Mouse (Mus musculus) limb, embryonic 14.5 days (tissue): ENCODE measurements at regions not wholly inside any gene's neighbourhood (a gene's known extent, or its start where the extent isn't known, plus 50 kb on each side); places are given as distances from the start of the nearest gene placed in this dataset.

Experiments
- ATAC-seq: fragments of 200-750 bp; cut with Nextera tagmentation; 2 replicates; pipeline ENCODE4 v1.8.0; 2017; ENCODE audit warnings: low read depth, moderate number of reproducible peaks, moderate TSS enrichment; ENCODE audit not compliant: low FRiP score
- DNase-seq: peaks from one replicate; pipeline ENCODE4 v3.0.0-alpha.2; 2015; ENCODE audit warnings: low spot score
- H3K27ac ChIP-seq: fragments of 300-500 bp; sonication (generic); replicated peaks from 2 replicates; pipeline ENCODE4 v1.5.1; 2014; ENCODE audit warnings: low read depth, mild to moderate bottlenecking, low read length, moderate library complexity, mixed read lengths
- H3K27me3 ChIP-seq: fragments of 300-500 bp; sonication (generic); 2 replicates; pipeline ENCODE4 v1.6.1; 2014; ENCODE audit warnings: low read length, mixed read lengths; ENCODE audit not compliant: control insufficient read depth, insufficient read depth
- H3K36me3 ChIP-seq: fragments of 300-500 bp; sonication (generic); 2 replicates; pipeline ENCODE4 v1.6.1; 2014; ENCODE audit warnings: mild to moderate bottlenecking, low read length, moderate library complexity, mixed read lengths; ENCODE audit not compliant: control insufficient read depth, insufficient read depth
- H3K4me1 ChIP-seq: fragments of 300-500 bp; sonication (generic); 2 replicates; pipeline ENCODE4 v1.6.1; 2014; ENCODE audit warnings: antibody characterized with exemption, low read length, mixed read lengths; ENCODE audit not compliant: control insufficient read depth, insufficient read depth
- H3K4me2 ChIP-seq: fragments of 300-500 bp; sonication (generic); replicated peaks from 2 replicates; pipeline ENCODE4 v1.6.1; 2014; ENCODE audit warnings: low read depth, mild to moderate bottlenecking, low read length, moderate library complexity; ENCODE audit not compliant: severe bottlenecking
- H3K4me3 ChIP-seq: fragments of 300-500 bp; sonication (generic); replicated peaks from 2 replicates; pipeline ENCODE4 v1.5.1; 2014; ENCODE audit warnings: low read length
- H3K9ac ChIP-seq: fragments of 300-500 bp; sonication (generic); 2 replicates; pipeline ENCODE4 v1.6.1; 2014; ENCODE audit warnings: mild to moderate bottlenecking, low read depth, low read length, moderate library complexity; ENCODE audit not compliant: severe bottlenecking
- H3K9me3 ChIP-seq: fragments of 300-500 bp; sonication (generic); 2 replicates; pipeline ENCODE4 v1.6.1; 2016; ENCODE audit warnings: low read length; ENCODE audit not compliant: control insufficient read depth
- POLR2A ChIP-seq: fragments of 200-500 bp; IDR thresholded peaks from 2 replicates; pipeline ENCODE4 v1.8.0; 2012; ENCODE audit warnings: inconsistent platforms, mild to moderate bottlenecking, moderate library complexity, borderline replicate concordance; ENCODE audit not compliant: insufficient read depth, insufficient read length; ENCODE audit errors: extremely low read depth
- WGBS: fragments of 180-500 bp; shearing (Covaris S2); extraction: QIAGEN DNeasy Blood & Tissue Kit; methylation state at CpG from one replicate; pipeline ENCODE4 v1.1.7; 2014; 5-methylcytosine and 5-hydroxymethylcytosine counted together

DNA sequence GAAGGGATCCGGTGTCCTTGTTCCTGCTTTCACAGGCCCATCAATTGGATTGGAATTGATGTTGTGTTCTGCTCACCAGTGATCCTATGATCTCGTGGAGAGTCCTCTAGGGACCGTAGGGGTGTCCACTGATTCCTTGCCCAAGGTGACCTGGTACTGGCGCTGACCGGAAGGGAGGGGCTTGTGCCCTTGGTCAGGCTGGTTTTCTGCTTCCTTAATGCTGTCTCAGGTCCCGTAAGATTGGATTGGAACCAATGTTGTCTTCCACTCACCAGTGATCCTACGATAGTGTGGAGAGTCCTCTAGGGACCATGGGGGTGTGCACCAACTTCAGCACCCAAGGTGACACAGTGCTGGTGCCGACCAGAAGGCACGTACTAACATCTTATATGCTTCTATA, 324.9 kb upstream of the Ptchd4 start:
- WGBS: 76% methylated on average over 9 of the region's 9 CpGs
- H3K4me3 ChIP-seq: no peak overlapping the region
- no peak for ATAC-seq
- no peak for TF ChIP-seq POLR2A
- H3K9ac ChIP-seq: no peak overlapping the region
- no peak overlapping the region for H3K4me2 ChIP-seq
- no peaks in the 10 kb centered on the region for H3K4me1 ChIP-seq
- H3K27me3 ChIP-seq: no peaks in the 10 kb centered on the region
- no peak for DNase-seq
- H3K27ac ChIP-seq: no peak overlapping the region
- no peaks in the 10 kb centered on the region for H3K9me3 ChIP-seq
- H3K36me3 ChIP-seq: no peaks in the 10 kb centered on the region

GRCm38 (mm10) chr17:42008415-42008814, 307.3 kb upstream of the Ptchd4 start:
- DNase-seq (no peak), ATAC-seq (no peak)
- H3K4me2 ChIP-seq: no peak overlapping the region
- H3K4me3 ChIP-seq: no peak overlapping the region
- H3K9ac ChIP-seq: no peak overlapping the region
- no peaks in the 10 kb centered on the region for H3K27me3 ChIP-seq
- no peaks in the 10 kb centered on the region for H3K9me3 ChIP-seq
- no peaks in the 10 kb centered on the region for H3K4me1 ChIP-seq
- TF ChIP-seq POLR2A: no peak
- H3K36me3 ChIP-seq: no peaks in the 10 kb centered on the region
- H3K27ac ChIP-seq: no peak overlapping the region

- WGBS: 88% methylated on average over 2 of the region's 2 CpGs
- H3K4me2 ChIP-seq: no peak overlapping the region
- H3K27ac ChIP-seq: no peak overlapping the region
- ATAC-seq (no peak), DNase-seq (no peak)
- no peak for TF ChIP-seq POLR2A
- no peaks in the 10 kb centered on the region for H3K27me3 ChIP-seq
- no peak overlapping the region for H3K4me3 ChIP-seq
- H3K4me1 ChIP-seq: peaks cover 4% of the 10 kb centered on the region; the same call in 1 of the 2 replicates
- H3K36me3 ChIP-seq: no peaks in the 10 kb centered on the region
- no peak overlapping the region for H3K9ac ChIP-seq
- H3K9me3 ChIP-seq: no peaks in the 10 kb centered on the region
Measured at GRCm38 (mm10) chr17:42024295-42024694, 291.5 kb upstream of the Ptchd4 start.

- ATAC-seq: no peak
- H3K36me3 ChIP-seq: no peaks in the 10 kb centered on the region
- no peak overlapping the region for H3K27ac ChIP-seq
- no peak overlapping the region for H3K4me3 ChIP-seq
- H3K4me2 ChIP-seq: no peak overlapping the region
- H3K9me3 ChIP-seq: no peaks in the 10 kb centered on the region
- no peak for TF ChIP-seq POLR2A
- no peaks in the 10 kb centered on the region for H3K27me3 ChIP-seq
- no peak overlapping the region for H3K9ac ChIP-seq
- H3K4me1 ChIP-seq: no peaks in the 10 kb centered on the region
- no peak for DNase-seq
Measured at GRCm38 (mm10) chr17:42027253-42027652, 288.5 kb upstream of the Ptchd4 start.

- no peak overlapping the region for H3K27ac ChIP-seq
- no peak for TF ChIP-seq POLR2A
- WGBS: 25% methylated on average over 3 of the region's 3 CpGs
- H3K4me1 ChIP-seq: no peaks in the 10 kb centered on the region
- no peak overlapping the region for H3K4me2 ChIP-seq
- H3K36me3 ChIP-seq: no peaks in the 10 kb centered on the region
- no peaks in the 10 kb centered on the region for H3K27me3 ChIP-seq
- no peaks in the 10 kb centered on the region for H3K9me3 ChIP-seq
- no peak overlapping the region for H3K9ac ChIP-seq
- no peak overlapping the region for H3K4me3 ChIP-seq
- ATAC-seq (no peak), DNase-seq (no peak)
Measured at GRCm38 (mm10) chr17:42029452-42029851, 286.3 kb upstream of the Ptchd4 start.

DNA sequence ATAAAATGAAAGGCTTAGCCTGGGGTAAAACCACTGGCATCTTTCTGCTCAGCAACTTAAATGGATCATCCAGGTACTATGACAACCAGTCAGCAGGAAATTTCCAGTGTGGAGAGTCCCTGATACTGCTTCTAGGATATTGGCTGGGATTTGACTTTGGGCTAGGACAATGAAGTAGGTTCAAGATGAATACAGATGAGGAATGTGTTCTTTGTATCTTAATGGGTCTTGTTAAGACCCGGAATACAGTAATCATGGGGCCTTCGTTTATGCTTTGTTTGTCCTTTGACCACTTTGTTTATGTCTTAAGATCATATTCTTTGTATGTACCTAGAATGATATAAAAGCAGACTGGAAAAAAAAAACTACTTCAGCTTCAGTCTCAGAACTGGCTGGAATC, 278.7 kb upstream of the Ptchd4 start:
- no peak overlapping the region for H3K9ac ChIP-seq
- no peaks in the 10 kb centered on the region for H3K36me3 ChIP-seq
- no peak for ATAC-seq
- no peaks in the 10 kb centered on the region for H3K27me3 ChIP-seq
- no peak for TF ChIP-seq POLR2A
- no peak overlapping the region for H3K27ac ChIP-seq
- no peaks in the 10 kb centered on the region for H3K4me1 ChIP-seq
- H3K4me3 ChIP-seq: no peak overlapping the region
- no peak for DNase-seq
- H3K4me2 ChIP-seq: no peak overlapping the region
- no peaks in the 10 kb centered on the region for H3K9me3 ChIP-seq
- 87% methylated on average over 2 of the region's 2 CpGs for WGBS
